ENCODE assay signal across 21 mouse cellular contexts in genomic region chr16:57857071-57857470, GRCm38 (mm10).
"Had no signal": no experiment of that assay in that cellular context is flagged by ENCODE, and none has a peak within 500 bp of the region (broad histone marks: within the 10 kb centered on the region; RNA-seq: fewer than 3 reads in every experiment).

No protein-coding gene starts in this region.

- H3K27ac ChIP-seq: kidney, postnatal 0 days; layer of hippocampus, adult 2 months; limb, embryonic 10.5 days; limb, embryonic 13.5 days; liver, embryonic 15.5 days; midbrain, embryonic 10.5 days; midbrain, embryonic 13.5 days; neural tube, embryonic 13.5 days; stomach, embryonic 15.5 days had no signal

- H3K27me3 ChIP-seq: limb, embryonic 13.5 days; liver, embryonic 15.5 days; midbrain, embryonic 13.5 days; neural tube, embryonic 13.5 days; stomach, embryonic 15.5 days had no signal

- H3K9me3 ChIP-seq: limb, embryonic 10.5 days; limb, embryonic 13.5 days; liver, embryonic 15.5 days; midbrain, embryonic 10.5 days; midbrain, embryonic 13.5 days; neural tube, embryonic 13.5 days; stomach, embryonic 15.5 days had no signal

- H3K36me3 ChIP-seq: limb, embryonic 10.5 days; limb, embryonic 13.5 days; liver, embryonic 15.5 days; midbrain, embryonic 10.5 days; midbrain, embryonic 13.5 days; neural tube, embryonic 13.5 days; stomach, embryonic 15.5 days had no signal

- ATAC-seq: midbrain, embryonic 16.5 days had no signal

- DNase-seq: kidney, adult 2 months; kidney, postnatal 25 days; layer of hippocampus, adult 9-11 months; lung, adult 2 months; lung, postnatal 14 days; lung, postnatal 4 days; retina, postnatal 1 day; right cerebral cortex, postnatal 25 days; spleen, adult 18-20 months; thymus, postnatal 25 days had no signal

- H3K4me3 ChIP-seq: layer of hippocampus, adult 2 months; limb, embryonic 10.5 days; limb, embryonic 13.5 days; liver, embryonic 15.5 days; midbrain, embryonic 10.5 days; midbrain, embryonic 13.5 days; myocyte; neural tube, embryonic 13.5 days; stomach, embryonic 15.5 days had no signal

- H3K4me2 ChIP-seq: limb, embryonic 13.5 days; liver, embryonic 15.5 days; midbrain, embryonic 13.5 days; neural tube, embryonic 13.5 days; stomach, embryonic 15.5 days had no signal

- H3K9ac ChIP-seq: limb, embryonic 13.5 days; liver, embryonic 15.5 days; midbrain, embryonic 13.5 days; neural tube, embryonic 13.5 days; stomach, embryonic 15.5 days had no signal

- H3K4me1 ChIP-seq: liver, embryonic 15.5 days; stomach, embryonic 15.5 days had no signal
